Mouse (Mus musculus) erythroblast, embryonic 14.5 days (primary cell): ENCODE data around the gene Tsc22d1.

Experiments used
- GATA1 ChIP-seq: IDR thresholded peaks from 2 replicates; pipeline ENCODE4 v1.6.1; 2012; ENCODE audit warnings: low read length, inconsistent platforms, mixed read lengths
- TAL1 ChIP-seq: IDR thresholded peaks from 3 replicates; pipeline ENCODE4 v1.6.1; 2012; ENCODE audit warnings: low read length, inconsistent platforms, mixed read lengths

DNA sequence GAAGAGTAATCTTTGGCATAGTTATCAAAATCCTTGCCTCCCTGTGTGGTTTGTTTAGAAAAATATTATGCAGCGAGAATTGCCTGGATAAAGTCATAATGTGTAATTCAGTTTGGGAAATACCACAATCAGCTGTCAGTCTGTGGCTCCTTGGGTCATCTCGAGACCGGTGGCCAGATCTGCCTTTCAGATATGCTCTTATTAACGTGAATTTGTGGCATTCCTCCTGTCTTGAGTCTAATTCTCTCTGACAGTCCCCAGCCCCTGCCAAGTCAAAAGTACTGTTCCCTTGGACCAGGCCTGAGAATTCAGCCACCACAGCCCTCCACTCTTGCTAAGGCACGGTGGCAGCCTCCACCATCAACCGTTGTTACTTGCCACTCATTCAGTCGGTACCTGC lies 97.2 kb downstream of the Tsc22d1 start:
- no peak for TF ChIP-seq TAL1
- no peak for TF ChIP-seq GATA1
